Mouse (Mus musculus) lung, embryonic 15.5 days (tissue): ENCODE results near the gene Ebf1. TPM values are rescaled to one million over a fixed set of nuclear protein-coding genes. Genes with fewer than 3 reads are reported as not detected.

Source experiments
- ATAC-seq: fragments of 200-750 bp; cut with Nextera tagmentation; 2 replicates; pipeline ENCODE4 v1.8.0; 2017; ENCODE audit warnings: moderate number of reproducible peaks, borderline replicate concordance; ENCODE audit not compliant: low FRiP score, low TSS enrichment; ENCODE audit errors: extremely low read depth
- H3K27ac ChIP-seq: fragments of 300-500 bp; sonication (generic); 2 replicates; pipeline ENCODE4 v1.5.1; 2015; ENCODE audit warnings: moderate library complexity, mild to moderate bottlenecking, inconsistent platforms
- H3K27me3 ChIP-seq: fragments of 300-500 bp; sonication (generic); 2 replicates; pipeline ENCODE4 v1.6.1; 2015; ENCODE audit warnings: inconsistent platforms
- H3K36me3 ChIP-seq: fragments of 300-500 bp; sonication (generic); 2 replicates; pipeline ENCODE4 v1.6.1; 2015; ENCODE audit warnings: inconsistent platforms
- H3K4me1 ChIP-seq: fragments of 300-500 bp; sonication (generic); 2 replicates; pipeline ENCODE4 v1.6.1; 2015; ENCODE audit warnings: inconsistent platforms
- H3K4me2 ChIP-seq: fragments of 300-500 bp; sonication (generic); 2 replicates; pipeline ENCODE4 v1.6.1; 2015; ENCODE audit warnings: inconsistent platforms, mild to moderate bottlenecking, moderate library complexity
- H3K4me3 ChIP-seq: fragments of 300-500 bp; sonication (generic); 2 replicates; pipeline ENCODE4 v1.5.1; 2015; ENCODE audit warnings: mild to moderate bottlenecking, inconsistent platforms
- H3K9ac ChIP-seq: fragments of 300-500 bp; sonication (generic); 2 replicates; pipeline ENCODE4 v1.6.1; 2015; ENCODE audit warnings: inconsistent platforms
- H3K9me3 ChIP-seq: fragments of 300-500 bp; sonication (generic); 2 replicates; pipeline ENCODE4 v1.6.1; 2016; ENCODE audit warnings: inconsistent platforms
- WGBS: fragments of 180-500 bp; shearing (Covaris S2); methylation state at CpG from one replicate; pipeline ENCODE4 v1.1.7; 2015; 5-methylcytosine and 5-hydroxymethylcytosine counted together
- polyA plus RNA-seq: library from polyadenylated mRNA; unstranded; fragments of >200 nt; fragmentation: Nextera tagmentation; extraction: Ambion mirVana; gene quantifications from 2 replicates; pipeline ENCODE4 v1.2.1, GENCODE M21; 2015

The Ebf1 gene
- polyA plus RNA-seq, 1 experiment from 2014 or later: 12.4 TPM

GRCm38 (mm10) chr11:44710861-44711260, 93.7 kb downstream of the Ebf1 start:
- ATAC-seq: no peak
- H3K9ac ChIP-seq: no peak overlapping the region
- peaks cover 10% of the 10 kb centered on the region for H3K4me1 ChIP-seq
- no peak overlapping the region for H3K4me3 ChIP-seq
- H3K27ac ChIP-seq: no peak overlapping the region
- no peaks in the 10 kb centered on the region for H3K36me3 ChIP-seq
- H3K9me3 ChIP-seq: no peaks in the 10 kb centered on the region
- no peaks in the 10 kb centered on the region for H3K27me3 ChIP-seq
- no peak overlapping the region for H3K4me2 ChIP-seq

DNA sequence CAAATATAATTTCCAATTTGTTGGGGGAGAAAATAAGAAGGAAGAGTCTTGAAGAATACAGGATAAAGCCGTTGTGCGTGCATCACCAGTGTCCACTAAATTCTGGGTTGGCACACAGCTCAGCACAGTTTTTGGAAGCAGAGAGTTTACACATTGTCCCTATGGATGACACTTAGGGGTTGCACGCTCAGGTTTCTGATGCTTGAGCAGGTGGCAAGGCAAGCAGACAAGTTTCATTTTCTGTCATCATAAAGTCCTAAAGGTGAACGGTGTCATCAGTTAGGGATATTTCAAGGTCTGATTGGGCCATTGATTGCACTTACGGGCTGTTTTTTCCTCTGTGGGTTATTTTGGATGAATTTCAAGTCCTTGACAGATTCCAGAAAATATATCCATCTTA, 97.1 kb downstream of the Ebf1 start:
- Histone ChIP-seq H3K36me3 (no peaks in the 10 kb centered on the region), H3K9ac (no peak overlapping the region), H3K9me3 (no peaks in the 10 kb centered on the region), H3K27me3 (no peaks in the 10 kb centered on the region), H3K4me2 (no peak overlapping the region), H3K4me3 (no peak overlapping the region), H3K4me1 (0 out of 2 replicates have a peak, but pooled peaks cover 2% of the 10 kb centered on the region), H3K27ac (no peak overlapping the region)
- WGBS: 80% methylated on average over 5 of the region's 5 CpGs
- ATAC-seq: no peak

DNA sequence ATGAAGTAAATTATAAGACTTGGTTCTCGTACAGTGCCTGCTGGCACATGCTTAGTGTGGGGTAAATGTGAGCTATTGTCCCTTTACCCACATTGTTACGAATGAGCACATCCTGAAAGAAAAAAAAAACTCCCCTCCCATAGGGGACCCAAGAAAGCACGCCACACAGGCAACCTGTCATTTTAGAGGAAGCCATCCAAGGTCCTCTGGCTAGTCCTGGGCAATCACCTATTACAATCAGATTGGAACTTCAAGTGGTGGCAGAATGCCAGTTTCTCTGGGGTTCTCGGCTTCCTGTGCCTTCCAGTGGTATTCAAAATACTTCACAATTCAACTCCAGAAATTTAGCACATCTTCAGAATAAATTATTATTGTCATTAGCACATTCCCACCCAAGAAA, 98.7 kb downstream of the Ebf1 start:
- ATAC-seq: no peak
- H3K4me2 ChIP-seq: no peak overlapping the region
- WGBS: 47% methylated on average over 4 of the region's 4 CpGs

DNA sequence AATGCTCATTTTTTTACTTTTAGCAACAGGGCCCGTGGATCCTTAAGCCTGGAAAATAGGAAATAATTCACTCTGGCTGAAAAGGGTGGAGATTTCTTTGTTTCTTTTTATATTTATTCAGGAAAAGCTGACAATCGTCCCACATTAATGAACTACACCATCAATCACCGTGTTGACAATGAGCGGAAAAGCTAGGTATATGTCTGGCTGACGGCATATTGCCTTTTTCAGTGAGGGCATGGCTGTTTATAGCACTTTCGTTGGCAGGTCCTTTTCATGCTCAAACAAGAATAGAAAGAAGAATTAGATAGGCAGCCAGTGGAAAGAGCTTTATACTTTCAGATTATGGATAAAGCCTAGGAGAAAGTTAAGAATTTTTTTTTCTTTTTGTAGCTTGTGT, 99.8 kb downstream of the Ebf1 start:
- Histone ChIP-seq H3K4me1 (0 out of 2 replicates have a peak, but pooled peaks cover 2% of the 10 kb centered on the region), H3K27me3 (no peaks in the 10 kb centered on the region), H3K9ac (no peak overlapping the region), H3K4me3 (no peak overlapping the region), H3K27ac (no peak overlapping the region), H3K36me3 (no peaks in the 10 kb centered on the region), H3K9me3 (no peaks in the 10 kb centered on the region), H3K4me2 (no peak overlapping the region)
- no peak for ATAC-seq
- 53% methylated on average over 6 of the region's 6 CpGs for WGBS

More for the DNA sequence above, 98.7 kb downstream of the Ebf1 start:
- Histone ChIP-seq H3K4me3 (no peak overlapping the region), H3K36me3 (no peaks in the 10 kb centered on the region), H3K27me3 (no peaks in the 10 kb centered on the region), H3K9ac (no peak overlapping the region), H3K27ac (no peak overlapping the region), H3K9me3 (no peaks in the 10 kb centered on the region), H3K4me1 (0 out of 2 replicates have a peak, but pooled peaks cover 2% of the 10 kb centered on the region)

- Histone ChIP-seq H3K4me2 (no peak overlapping the region), H3K36me3 (no peaks in the 10 kb centered on the region), H3K4me3 (no peak overlapping the region), H3K9ac (no peak overlapping the region), H3K27me3 (no peaks in the 10 kb centered on the region), H3K9me3 (no peaks in the 10 kb centered on the region), H3K27ac (no peak overlapping the region), H3K4me1 (0 out of 2 replicates have a peak, but pooled peaks cover 2% of the 10 kb centered on the region)
- WGBS: 55% methylated on average over 7 of the region's 7 CpGs
- no peak for ATAC-seq
These were observed 100.5 kb downstream of the Ebf1 start for GRCm38 (mm10) chr11:44717636-44718035.

GRCm38 (mm10) chr11:44721976-44722375, 104.9 kb downstream of the Ebf1 start:
- H3K4me2 ChIP-seq: no peak overlapping the region
- no peak overlapping the region for H3K9ac ChIP-seq
- no peaks in the 10 kb centered on the region for H3K9me3 ChIP-seq
- H3K4me3 ChIP-seq: no peak overlapping the region
- H3K27me3 ChIP-seq: no peaks in the 10 kb centered on the region
- no peaks in the 10 kb centered on the region for H3K36me3 ChIP-seq
- no peak for ATAC-seq
- 81% methylated on average over 4 of the region's 4 CpGs for WGBS
- no peak overlapping the region for H3K27ac ChIP-seq
- 0 out of 2 replicates have a peak, but pooled peaks cover 2% of the 10 kb centered on the region for H3K4me1 ChIP-seq

DNA sequence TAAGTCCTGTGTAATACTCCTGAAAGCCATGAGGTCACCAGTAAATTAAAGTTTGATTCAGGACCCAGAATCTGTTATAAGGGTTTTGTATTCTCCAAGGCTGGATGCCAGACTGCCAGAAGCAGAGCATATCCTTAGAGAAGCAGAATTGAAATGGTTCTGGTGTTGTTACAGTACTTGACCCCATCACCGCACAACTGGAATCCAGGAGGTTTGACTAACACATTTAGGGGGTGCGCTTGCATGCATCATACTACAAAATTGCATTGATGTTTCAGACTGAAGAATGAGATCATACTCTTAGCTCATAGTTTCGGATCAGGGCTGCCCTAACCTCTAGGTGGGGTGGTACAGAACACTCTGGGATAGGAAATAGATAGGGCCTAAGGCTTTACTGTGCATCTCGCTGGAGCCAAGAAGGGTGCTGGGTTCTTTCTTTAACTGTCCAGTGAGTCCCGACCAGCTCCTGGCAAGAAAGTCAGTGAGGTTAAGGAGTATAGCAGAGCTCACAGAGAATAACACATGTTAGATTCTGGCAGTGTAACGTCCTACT, 106.9 kb downstream of the Ebf1 start:
- H3K4me3 ChIP-seq: no peak overlapping the region
- H3K9ac ChIP-seq: no peak overlapping the region
- no peaks in the 10 kb centered on the region for H3K27me3 ChIP-seq
- H3K27ac ChIP-seq: no peak overlapping the region
- no peaks in the 10 kb centered on the region for H3K4me1 ChIP-seq
- no peak for ATAC-seq
- WGBS: 78% methylated on average over 6 of the region's 6 CpGs
- no peak overlapping the region for H3K4me2 ChIP-seq
- no peaks in the 10 kb centered on the region for H3K36me3 ChIP-seq
- no peaks in the 10 kb centered on the region for H3K9me3 ChIP-seq

DNA sequence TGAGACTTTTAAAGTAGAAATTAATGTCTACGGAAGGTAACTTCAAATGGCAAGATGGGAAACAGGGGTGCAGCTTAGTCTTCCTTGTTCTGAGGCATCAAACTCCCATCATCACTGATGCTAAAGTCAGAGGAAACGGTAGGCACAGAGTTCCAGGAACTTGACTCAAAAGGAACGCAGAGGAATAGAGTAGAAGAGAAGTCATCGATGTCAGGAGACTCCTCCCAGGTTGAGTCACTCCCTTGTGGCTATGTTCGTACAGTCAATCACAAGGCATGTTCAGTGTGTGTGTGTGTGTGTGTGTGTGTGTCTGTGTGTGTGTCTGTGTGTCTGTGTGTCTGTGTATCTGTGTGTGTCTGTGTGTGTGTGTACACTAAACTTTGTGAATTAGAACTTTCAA, 108.6 kb downstream of the Ebf1 start:
- no peaks in the 10 kb centered on the region for H3K27me3 ChIP-seq
- no peak overlapping the region for H3K4me3 ChIP-seq
- H3K4me1 ChIP-seq: no peaks in the 10 kb centered on the region
- H3K36me3 ChIP-seq: no peaks in the 10 kb centered on the region
- no peak overlapping the region for H3K9ac ChIP-seq
- no peak overlapping the region for H3K27ac ChIP-seq
- 85% methylated on average over 5 of the region's 5 CpGs for WGBS
- H3K9me3 ChIP-seq: no peaks in the 10 kb centered on the region
- H3K4me2 ChIP-seq: no peak overlapping the region
- ATAC-seq: no peak

DNA sequence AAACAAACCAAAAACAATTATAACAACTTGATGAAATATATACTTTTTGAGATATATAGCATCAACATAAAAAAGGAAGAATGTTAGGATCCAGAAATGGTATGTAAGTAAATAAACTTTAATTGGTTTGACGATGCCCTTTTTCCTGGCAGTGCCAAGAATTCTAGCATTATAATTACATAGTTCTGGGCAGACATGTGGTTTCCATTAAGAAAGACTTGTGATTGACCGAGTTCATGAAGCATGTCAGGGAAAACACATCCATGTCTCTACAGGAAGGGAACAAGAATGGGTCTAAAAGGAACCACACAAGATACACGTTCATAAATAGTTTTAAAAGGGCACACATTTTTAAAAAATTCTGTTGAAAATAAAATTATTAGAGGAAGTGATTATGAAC, 110.3 kb downstream of the Ebf1 start:
- Histone ChIP-seq H3K36me3 (no peaks in the 10 kb centered on the region), H3K9ac (no peak overlapping the region), H3K4me3 (no peak overlapping the region), H3K4me2 (no peak overlapping the region), H3K9me3 (no peaks in the 10 kb centered on the region), H3K4me1 (no peaks in the 10 kb centered on the region), H3K27ac (no peak overlapping the region), H3K27me3 (no peaks in the 10 kb centered on the region)
- ATAC-seq: no peak
- WGBS: 50% methylated on average over 3 of the region's 3 CpGs

DNA sequence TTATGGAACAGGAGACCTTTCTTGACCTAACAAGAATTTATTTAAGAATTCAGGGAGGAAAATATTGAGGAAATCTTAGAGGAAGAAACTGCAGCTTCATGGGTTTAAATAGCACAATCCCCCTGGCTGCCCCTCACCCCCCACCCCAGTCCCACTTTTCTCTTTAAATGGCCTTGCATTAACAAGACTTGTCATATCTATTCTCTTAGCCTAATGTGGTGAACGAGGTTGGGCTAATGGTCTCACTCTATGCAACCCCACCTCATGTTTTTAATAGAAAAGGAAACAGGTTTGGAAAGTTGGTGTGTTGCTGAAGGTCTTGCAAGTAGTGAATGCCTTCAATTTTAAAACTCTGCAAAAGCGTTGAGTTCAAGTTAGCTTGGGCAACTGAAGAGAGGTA, 110.7 kb downstream of the Ebf1 start:
- H3K27ac ChIP-seq: no peak overlapping the region
- H3K4me2 ChIP-seq: no peak overlapping the region
- no peaks in the 10 kb centered on the region for H3K9me3 ChIP-seq
- no peaks in the 10 kb centered on the region for H3K27me3 ChIP-seq
- no peaks in the 10 kb centered on the region for H3K36me3 ChIP-seq
- no peak overlapping the region for H3K9ac ChIP-seq
- ATAC-seq: no peak
- WGBS: 75% methylated on average over 2 of the region's 2 CpGs
- no peaks in the 10 kb centered on the region for H3K4me1 ChIP-seq
- H3K4me3 ChIP-seq: no peak overlapping the region

DNA sequence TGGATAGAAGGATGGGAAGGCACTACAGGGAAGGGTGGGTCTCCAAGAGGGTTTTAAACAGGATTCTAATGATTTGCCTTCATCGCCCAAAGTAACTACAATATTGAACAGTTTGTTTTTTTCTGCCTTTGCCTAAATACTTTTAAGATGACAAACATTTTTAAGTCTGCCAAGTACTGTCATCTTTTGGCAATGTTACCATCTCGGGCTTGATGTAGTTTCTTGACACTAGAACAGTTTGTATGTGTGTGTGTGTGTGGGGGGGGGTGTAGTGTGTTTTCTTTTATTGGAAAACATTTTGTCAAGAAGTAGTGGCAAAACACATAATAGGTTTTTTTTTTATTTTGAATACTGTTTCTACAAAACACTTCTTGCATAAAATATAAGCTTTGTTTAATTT, 111.2 kb downstream of the Ebf1 start:
- H3K4me3 ChIP-seq: no peak overlapping the region
- ATAC-seq: no peak
- no peak overlapping the region for H3K27ac ChIP-seq
- no peaks in the 10 kb centered on the region for H3K36me3 ChIP-seq
- H3K27me3 ChIP-seq: no peaks in the 10 kb centered on the region
- no peak overlapping the region for H3K9ac ChIP-seq
- WGBS: 55% methylated on average over 2 of the region's 2 CpGs
- no peaks in the 10 kb centered on the region for H3K9me3 ChIP-seq
- H3K4me1 ChIP-seq: no peaks in the 10 kb centered on the region
- H3K4me2 ChIP-seq: no peak overlapping the region

GRCm38 (mm10) chr11:44729931-44730330, 112.8 kb downstream of the Ebf1 start:
- Histone ChIP-seq H3K36me3 (no peaks in the 10 kb centered on the region), H3K9me3 (no peaks in the 10 kb centered on the region), H3K4me3 (no peak overlapping the region), H3K4me1 (no peaks in the 10 kb centered on the region), H3K9ac (no peak overlapping the region), H3K27me3 (no peaks in the 10 kb centered on the region), H3K27ac (no peak overlapping the region), H3K4me2 (no peak overlapping the region)
- 43% methylated on average over 4 of the region's 4 CpGs for WGBS
- no peak for ATAC-seq

DNA sequence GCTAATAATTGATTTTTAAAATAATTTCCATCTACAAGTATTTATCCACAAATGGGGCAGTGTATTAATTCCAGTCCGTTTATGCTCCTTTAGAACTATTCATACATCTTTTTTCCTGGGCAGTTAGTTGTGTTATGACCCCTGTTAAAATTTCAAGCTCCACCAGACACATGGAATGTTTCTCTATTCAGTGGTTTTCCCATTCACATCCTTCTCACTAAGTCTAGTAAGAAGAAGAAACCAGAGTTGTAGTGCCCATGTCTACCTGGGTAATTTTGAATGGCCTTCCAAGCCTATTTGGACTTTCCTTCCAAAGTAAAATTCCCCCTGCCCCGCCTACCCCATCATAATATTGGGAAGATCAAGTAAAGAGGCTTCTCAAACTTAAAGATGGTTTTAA, 114.6 kb downstream of the Ebf1 start:
- no peak overlapping the region for H3K4me2 ChIP-seq
- H3K27me3 ChIP-seq: no peaks in the 10 kb centered on the region
- H3K9ac ChIP-seq: no peak overlapping the region
- H3K4me3 ChIP-seq: no peak overlapping the region
- no peak overlapping the region for H3K27ac ChIP-seq
- H3K9me3 ChIP-seq: no peaks in the 10 kb centered on the region
- H3K36me3 ChIP-seq: no peaks in the 10 kb centered on the region
- no peaks in the 10 kb centered on the region for H3K4me1 ChIP-seq
- ATAC-seq: no peak
- WGBS: 82% methylated on average over 2 of the region's 2 CpGs
